Mouse (Mus musculus) c-Kit-positive CD71-negative TER-119-negative erythroid progenitor cells, embryonic 14.5 days (primary cell): ENCODE data around the gene Maml3.

ENCODE experiments used
- DNase-seq: peaks from one replicate; pipeline ENCODE4 v3.0.0-alpha.2; 2013; ENCODE audit warnings: low read depth

Maml3 gene

GRCm38 (mm10) chr3:52045221-52045641 lies 59.6 kb downstream of the Maml3 start:
- DNase-seq: no peak

DNA sequence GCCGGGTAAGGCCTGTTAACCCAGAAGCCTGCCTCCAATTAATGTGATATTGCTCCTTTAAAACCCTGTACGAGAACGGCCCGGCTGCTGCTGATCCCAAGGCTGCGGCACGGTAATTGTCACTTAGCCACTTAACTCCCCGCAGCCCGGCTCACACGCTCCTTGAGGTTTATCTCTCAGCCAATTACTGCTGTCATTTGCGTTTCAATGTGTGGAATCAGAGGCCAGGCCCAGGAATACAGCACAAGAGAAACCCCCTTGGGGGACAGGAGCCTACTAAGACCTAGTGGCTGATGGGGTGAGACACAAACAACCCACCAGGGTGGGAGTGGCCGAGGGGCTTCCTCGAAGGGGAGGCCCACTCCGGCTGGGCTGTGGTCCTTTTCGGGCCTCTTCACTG lies 60.2 kb downstream of the Maml3 start:
- DNase-seq: no peak

- DNase-seq: no peak
Measured at GRCm38 (mm10) chr3:52043847-52044246, 61.0 kb downstream of the Maml3 start.

- no peak for DNase-seq
Measured at GRCm38 (mm10) chr3:52042680-52043079, 62.2 kb downstream of the Maml3 start.

DNA sequence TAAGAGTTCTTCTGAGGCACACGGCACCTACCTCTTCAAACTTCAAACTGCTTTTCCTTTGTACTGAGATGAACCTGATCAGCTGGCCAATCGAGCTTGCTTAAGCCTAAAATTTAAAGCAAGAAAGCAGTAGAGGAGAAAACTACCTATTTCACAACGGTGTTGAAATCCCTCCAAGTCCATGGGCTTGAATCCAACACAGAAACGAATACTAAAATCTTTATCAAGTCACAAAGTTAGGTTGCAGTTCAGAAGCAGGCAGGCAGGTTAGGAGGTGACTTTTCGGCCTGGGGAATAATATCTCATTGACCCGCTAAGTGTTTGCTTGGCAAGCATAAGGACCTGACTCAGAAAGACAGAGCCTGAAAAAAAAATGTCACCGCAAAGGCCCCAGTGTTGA lies 64.9 kb downstream of the Maml3 start:
- DNase-seq: no peak

- DNase-seq: no peak
Measured at GRCm38 (mm10) chr3:52037260-52037659, 67.6 kb downstream of the Maml3 start.

DNA sequence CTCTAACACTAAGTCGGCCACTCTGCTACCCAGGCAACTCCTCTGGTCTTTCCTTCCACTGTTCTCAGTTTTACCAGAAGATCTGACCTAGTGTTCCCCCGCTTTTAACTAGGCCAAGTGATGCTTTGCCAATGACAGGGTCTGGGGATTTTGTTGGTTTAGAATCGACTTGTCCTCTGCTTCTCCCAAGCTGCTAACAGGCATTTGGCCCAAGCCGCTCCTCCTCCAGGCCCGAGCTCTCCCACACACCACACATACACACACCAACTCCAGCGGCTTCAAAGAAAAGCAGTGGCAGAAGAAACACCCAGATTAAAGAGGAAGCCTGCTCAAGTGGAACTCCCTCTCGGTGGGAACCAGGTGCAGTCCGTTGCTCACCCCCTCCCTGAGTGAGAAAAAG lies 69.5 kb downstream of the Maml3 start:
- DNase-seq: no peak

GRCm38 (mm10) chr3:52033857-52034588 lies 70.9 kb downstream of the Maml3 start:
- no peak for DNase-seq

DNA sequence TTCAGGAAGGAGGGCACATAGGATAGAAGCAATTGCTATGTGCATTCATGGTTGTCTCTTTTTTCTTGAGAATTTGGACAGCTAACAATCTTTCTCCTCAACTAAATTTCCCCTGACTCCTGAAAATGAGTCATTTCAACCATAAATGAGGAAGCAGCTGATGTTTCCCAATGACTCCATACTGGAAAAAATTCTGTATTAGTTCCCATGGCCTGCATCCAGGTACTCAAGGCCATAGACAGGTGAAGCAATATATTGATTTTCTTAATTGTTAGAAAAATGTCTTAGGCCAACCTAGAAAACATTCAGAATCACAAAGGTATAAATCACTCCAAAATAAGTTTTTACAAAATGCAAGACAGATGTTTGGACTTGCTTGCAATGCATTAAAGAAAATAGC lies 73.5 kb downstream of the Maml3 start:
- DNase-seq: no peak

DNA sequence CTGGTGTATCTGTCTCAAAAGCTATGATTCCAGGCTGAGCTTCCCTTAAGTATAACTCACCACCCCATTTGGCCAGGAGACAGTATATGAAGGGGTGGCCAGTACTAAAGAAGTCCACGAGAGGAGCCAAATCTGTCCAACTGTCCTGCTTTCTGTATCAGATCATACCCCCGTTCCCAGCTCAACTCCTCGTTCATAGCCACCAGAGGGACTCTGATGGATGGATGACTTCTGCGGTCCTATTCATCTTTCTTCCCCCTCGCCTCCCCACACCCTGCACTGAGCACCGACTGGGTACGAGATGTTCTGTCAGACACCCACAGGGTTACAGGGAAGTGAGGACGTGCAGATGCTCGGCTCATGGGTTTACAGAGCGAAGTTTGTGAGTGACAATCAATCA lies 74.8 kb downstream of the Maml3 start:
- no peak for DNase-seq

GRCm38 (mm10) chr3:52029661-52030081 lies 75.2 kb downstream of the Maml3 start:
- no peak for DNase-seq

GRCm38 (mm10) chr3:52027972-52028371 lies 76.9 kb downstream of the Maml3 start:
- DNase-seq: no peak

- DNase-seq: no peak
Measured at GRCm38 (mm10) chr3:52022486-52022885, 82.4 kb downstream of the Maml3 start.

DNA sequence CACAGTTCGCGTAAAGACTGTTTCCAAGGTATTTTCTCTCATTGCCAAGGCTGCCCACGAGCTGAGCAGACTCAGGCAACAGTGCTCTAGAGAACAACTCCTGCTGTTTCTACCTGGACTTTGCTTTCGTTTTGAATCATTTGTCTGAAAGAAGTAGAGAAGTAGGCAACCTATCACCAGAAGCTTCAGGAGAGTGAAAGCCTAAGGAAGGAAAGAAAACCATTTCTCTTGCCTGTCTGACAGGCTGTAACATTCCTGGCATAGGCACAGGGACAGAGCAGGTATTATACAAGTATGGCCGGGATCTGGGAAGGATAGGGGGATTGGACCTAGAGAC lies 86.8 kb downstream of the Maml3 start:
- no peak for DNase-seq

GRCm38 (mm10) chr3:52017439-52018102 lies 87.3 kb downstream of the Maml3 start:
- DNase-seq: no peak

DNA sequence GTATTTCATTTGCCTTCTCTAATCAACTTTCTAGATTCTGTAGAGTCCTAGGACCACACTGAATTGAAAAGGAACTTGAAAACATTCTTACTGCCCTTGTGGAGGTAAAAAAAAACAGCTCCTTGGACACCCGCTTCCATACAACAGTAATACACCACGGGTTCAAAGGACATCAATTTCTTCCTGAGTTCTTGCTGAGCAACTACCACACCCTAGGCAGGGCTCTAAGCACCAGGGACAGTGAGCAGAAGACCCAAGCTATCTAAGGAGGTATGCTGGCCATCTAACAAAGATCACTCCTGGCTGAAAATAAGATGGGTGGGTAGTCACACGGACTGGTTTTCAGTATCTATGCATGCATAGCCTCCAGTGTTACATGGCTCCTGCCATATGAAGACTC lies 88.7 kb downstream of the Maml3 start:
- no peak for DNase-seq

GRCm38 (mm10) chr3:52015556-52015955 lies 89.3 kb downstream of the Maml3 start:
- no peak for DNase-seq

GRCm38 (mm10) chr3:52011032-52011710 lies 93.7 kb downstream of the Maml3 start:
- no peak for DNase-seq

DNA sequence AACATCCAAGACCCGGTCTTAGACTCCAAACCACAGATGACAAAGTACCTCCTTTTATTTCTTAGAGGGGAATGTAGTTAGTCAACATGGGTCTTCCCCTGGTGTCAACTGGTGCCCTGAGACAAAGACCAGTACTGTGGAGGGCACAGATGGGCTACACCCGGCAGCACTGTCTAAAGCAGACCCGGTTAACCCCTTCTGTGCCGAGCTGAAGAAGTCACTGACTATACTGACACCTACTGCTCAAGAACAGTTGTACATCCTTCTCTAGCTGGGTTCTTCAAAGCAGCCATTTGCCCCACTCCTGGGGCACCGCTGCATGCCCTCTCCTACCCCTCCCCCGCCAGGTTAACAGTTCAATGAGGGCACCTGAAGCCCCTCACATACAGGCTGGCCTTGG lies 95.6 kb downstream of the Maml3 start:
- DNase-seq: no peak

DNA sequence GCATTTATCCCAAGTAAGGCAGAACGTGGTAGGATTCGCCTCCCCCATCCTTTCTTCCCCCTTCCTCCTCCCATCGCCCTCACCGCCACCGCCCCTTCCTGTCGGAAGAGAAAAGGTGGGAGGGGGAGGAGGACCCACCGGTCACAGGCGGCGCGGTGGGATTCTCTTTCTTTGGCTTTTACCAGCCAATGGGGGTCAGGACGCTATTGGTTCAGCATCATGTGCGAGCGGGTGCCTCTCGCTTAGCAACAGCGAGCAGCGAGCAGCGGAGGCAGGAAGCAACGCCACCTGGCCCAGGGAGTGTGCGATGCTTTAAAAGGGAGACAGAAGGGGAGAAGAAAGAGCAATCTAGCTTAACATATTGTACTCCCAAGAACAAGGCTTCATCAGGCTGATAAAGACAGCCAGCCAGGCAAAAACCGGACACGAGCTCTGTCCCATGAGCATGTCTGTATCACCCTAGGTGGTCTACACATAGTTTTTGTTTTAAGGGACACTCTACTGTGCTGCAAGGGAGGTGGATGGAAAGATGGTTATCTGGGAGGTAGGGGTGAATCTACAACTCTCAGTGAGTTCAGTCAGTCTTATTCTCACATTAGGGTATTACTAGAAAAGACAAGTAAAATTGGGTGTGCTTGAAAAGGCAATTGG lies 97.1 kb downstream of the Maml3 start:
- DNase-seq: no peak

- DNase-seq: no peak
Measured at GRCm38 (mm10) chr3:52006721-52007330, 98.0 kb downstream of the Maml3 start.

DNA sequence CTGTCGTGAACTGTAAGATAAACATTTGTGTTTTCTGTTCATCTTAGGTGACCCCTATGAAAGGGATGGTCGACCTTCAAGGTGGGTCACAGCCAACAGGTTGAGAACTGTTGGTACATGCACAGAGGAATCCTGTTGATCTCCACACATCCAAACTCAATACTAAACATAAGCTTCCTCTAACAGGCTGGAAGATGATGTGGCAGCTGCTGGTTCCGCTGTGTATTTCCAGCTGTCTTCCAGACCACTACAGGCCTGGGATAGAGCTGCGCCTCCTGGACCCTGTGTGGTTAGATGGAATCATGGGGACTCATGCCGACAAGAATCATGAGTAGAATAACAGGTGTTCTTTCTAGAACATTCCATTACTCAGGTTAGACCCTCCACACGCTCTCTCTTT lies 101.2 kb downstream of the Maml3 start:
- no peak for DNase-seq
